Mouse (Mus musculus): ENCODE results near the gene Tcte2.

DNA sequence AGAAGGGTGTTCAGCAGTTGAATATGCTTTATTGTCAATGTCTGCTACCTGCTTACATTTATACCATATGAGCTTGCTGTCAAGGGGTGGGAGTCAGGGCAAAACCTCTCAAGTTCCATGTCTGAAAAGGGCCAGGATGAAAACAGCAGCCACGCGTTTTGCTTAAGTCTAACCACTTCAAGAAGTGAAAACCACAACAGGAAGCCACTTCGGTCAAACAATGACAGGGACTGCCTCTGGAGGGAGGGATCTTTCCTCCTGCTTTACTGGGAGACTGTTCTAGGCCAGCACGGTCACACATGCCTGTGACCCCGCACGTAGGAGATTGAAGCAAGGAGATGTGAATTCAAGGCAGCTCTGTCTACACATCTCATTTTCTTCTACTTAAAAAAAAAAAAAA is 15.3 kb downstream of the Tcte2 start:
- no peak for TF ChIP-seq POLR2A (IDR thresholded peaks at IDR 0.05; ENCODE audit: borderline replicate concordance, insufficient read depth, low read length)
- no peak for TF ChIP-seq CTCF (IDR thresholded peaks at IDR 0.05; ENCODE audit: borderline replicate concordance, insufficient read depth, low read depth, low read length)

Data from cerebellum, adult 2 months (tissue).